Mouse (Mus musculus): ENCODE data around the gene Zc3h12c.

Gene Zc3h12c

GRCm38 (mm10) chr9:52167506-52167862, 888 bp downstream of the Zc3h12c start:
- in situ Hi-C loops (cut with MboI; ENCODE audit: unreplicated experiment in 2 of 2) = no loop called here

- in situ Hi-C loops (cut with MboI; ENCODE audit: unreplicated experiment in 2 of 2) = no loop called here
Observed at GRCm38 (mm10) chr9:52167084-52167483, 1.3 kb downstream of the Zc3h12c start.

DNA sequence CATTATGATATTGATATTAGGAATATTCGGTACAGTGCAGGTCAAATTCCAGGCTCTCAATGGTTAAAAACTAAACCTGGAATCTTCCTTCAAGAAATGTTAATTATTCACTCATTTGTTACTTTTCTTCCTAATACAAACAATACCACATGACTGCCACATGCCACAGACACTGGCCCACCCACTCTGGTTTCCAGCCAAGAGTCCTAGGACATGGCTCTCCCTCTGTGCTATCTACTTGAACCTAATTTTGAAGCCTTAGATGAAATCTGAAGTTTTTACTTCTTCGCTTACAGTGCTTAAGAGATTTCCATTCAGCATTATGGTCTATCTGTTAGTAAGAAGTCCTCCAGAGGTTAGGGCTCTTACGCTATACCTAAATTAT, 2.7 kb downstream of the Zc3h12c start:
- in situ Hi-C loops (cut with MboI; ENCODE audit: unreplicated experiment in 2 of 2) = no loop called here

DNA sequence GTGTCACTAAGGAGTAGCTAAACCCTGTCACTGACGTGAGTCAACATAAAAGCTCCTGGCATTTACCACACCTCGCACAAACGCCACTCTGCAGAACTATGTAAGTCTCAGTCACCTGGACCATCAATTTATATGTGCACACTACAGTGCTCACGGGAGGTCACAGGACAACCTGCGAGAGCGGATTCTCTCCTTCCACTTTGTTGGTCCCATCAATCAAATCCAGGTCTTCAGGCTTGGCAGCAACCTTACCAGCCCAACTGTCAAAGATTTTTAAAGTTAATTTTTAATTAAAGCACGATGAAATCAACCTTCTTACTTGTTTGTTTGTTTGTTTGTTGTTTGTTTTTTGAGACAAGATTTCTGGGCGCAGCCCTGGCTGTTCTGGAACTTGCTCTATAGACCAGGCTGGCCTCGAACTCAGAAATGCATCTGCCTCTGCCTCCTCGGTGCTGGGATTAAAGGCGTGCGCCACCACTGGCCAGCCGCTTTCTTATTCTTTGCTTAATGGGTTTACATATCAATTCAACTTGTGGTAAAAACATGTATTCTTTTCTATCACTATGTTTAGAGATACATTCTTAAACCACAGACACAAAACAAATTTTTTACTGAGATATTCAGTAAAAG, 3.2 kb downstream of the Zc3h12c start:
- in situ Hi-C loops (cut with MboI; ENCODE audit: unreplicated experiment in 2 of 2) = no loop called here

- in situ Hi-C loops (cut with MboI; ENCODE audit: unreplicated experiment in 2 of 2) = no loop called here
Observed at GRCm38 (mm10) chr9:52160512-52160911, 7.9 kb downstream of the Zc3h12c start.

- in situ Hi-C loops (cut with MboI; ENCODE audit: unreplicated experiment in 2 of 2) = no loop called here
Observed at GRCm38 (mm10) chr9:52158561-52158960, 9.8 kb downstream of the Zc3h12c start.

- in situ Hi-C loops (cut with MboI; ENCODE audit: unreplicated experiment in 2 of 2) = no loop called here
Observed at GRCm38 (mm10) chr9:52155417-52155816, 13.0 kb downstream of the Zc3h12c start.

DNA sequence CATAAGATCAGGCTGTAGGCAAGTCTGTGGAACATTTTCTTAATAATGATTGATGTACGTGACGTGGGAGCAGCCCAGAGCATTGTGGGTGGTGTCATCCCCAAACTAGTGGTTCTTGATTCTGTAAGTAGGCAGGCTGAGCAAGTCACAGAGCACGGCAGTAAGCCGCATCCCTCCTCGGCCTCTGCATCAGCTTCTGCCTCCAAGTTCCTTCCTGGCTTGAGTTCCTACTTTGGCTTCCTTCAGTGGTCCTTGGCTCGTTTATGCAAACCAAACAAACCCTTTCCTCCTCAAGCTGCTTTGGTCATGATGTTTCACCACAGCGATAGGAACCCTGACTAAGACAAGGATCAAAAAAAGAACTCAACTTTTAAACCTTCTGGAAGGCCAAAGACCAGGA, 14.1 kb downstream of the Zc3h12c start:
- in situ Hi-C loops (cut with MboI; ENCODE audit: unreplicated experiment in 2 of 2) = no loop called here

DNA sequence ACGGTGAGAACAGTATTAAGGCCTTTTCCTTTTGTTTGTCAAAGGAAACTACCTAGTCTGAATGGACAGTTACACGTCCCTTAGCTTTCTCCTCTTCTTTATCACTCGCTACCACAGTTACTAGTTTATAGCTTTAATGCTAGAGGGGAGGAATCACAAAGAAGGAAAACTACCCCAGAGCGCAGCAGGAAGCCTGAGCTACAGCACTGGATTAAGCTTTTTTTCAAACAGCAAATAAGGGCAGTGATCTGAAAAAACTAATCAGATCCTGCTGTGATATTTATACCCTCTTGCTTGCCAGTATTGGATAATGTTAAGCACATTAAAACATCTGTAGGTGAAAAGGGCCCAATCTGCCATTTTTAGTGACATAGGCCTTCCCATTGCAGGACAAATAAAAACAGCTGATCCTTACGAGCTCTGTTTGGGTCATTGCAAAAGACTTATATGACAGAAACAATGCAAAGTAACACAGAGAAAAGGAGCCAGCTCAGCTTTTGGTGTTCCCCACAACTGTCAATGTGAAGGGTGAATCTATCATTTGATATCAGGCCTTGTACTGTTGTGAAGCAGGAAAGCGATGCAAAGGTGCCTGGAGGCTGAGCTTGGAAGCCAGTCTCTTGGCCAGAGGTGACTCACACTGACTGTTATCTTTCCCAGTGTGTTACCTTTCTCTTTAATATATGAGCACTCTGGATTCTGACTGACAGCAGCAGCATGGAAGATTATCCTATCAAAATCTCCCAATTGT, 16.1 kb downstream of the Zc3h12c start:
- in situ Hi-C loops (cut with MboI; ENCODE audit: unreplicated experiment in 2 of 2) = no loop called here

DNA sequence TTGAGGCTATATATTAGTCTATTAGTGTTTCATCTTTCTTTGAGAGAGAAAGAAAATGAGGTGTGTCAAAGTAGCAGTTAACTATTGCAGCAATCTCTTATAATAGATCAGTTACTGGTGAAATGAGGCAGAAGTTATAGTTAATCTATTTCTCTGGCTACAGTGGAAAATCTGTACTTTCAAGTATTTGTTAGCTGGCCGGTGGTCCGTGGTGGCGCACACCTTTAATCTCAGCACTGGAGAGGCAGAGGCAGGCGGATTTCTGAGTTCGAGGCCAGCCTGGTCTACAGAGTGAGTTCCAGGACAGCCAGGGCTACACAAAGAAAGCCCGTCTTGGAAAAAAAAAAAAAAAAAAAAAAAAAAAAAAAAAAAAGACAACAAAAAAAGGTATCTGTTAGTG, 18.6 kb downstream of the Zc3h12c start:
- in situ Hi-C loops (cut with MboI; ENCODE audit: unreplicated experiment in 2 of 2) = no loop called here

- in situ Hi-C loops (cut with MboI; ENCODE audit: unreplicated experiment in 2 of 2) = no loop called here
Observed at GRCm38 (mm10) chr9:52149286-52149685, 19.1 kb downstream of the Zc3h12c start.

- in situ Hi-C loops (cut with MboI; ENCODE audit: unreplicated experiment in 2 of 2) = no loop called here
Observed at GRCm38 (mm10) chr9:52148831-52149230, 19.5 kb downstream of the Zc3h12c start.

GRCm38 (mm10) chr9:52148311-52148710, 20.1 kb downstream of the Zc3h12c start:
- in situ Hi-C loops (cut with MboI; ENCODE audit: unreplicated experiment in 2 of 2) = no loop called here

- in situ Hi-C loops (cut with MboI; ENCODE audit: unreplicated experiment in 2 of 2) = no loop called here
Observed at GRCm38 (mm10) chr9:52146241-52146640, 22.1 kb downstream of the Zc3h12c start.

DNA sequence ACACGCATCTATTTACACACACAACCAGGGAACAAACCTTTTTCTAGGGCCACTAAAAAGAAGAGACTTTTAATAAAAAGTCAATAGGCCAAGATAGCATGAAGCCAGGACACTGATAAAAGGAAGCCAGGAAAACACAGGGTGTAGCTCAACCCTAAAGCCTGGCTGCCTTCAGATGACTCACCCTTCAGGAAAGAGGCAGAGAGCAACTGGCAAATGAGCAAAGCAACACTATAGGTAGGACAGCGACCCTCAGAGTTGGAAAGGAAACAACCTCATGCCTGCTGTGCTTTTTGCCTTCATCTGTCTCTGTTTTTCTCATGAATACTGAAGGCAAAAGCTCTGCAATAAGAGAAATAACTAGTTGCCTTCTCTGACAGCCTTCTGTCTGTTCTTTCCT, 35.6 kb downstream of the Zc3h12c start:
- in situ Hi-C loops (cut with MboI; ENCODE audit: unreplicated experiment in 2 of 2) = no loop called here

DNA sequence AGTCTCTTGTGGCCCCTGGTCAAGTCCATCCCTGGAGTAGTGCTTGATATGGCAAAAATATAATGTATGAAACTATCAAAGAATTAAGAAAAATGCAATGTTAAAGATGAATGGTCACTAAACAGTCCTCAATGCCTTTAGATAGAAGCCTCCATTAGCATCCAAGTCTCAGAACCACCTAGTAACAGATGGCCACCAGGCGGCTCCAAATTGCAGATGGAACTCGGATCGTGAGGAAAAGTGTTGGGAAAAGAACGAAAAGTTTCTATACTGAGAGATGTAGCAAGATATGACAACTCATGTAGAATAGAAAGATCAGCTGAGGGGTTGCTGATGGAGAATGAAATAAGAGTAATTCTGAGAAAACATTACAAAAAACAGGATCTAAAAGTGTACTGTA, 38.0 kb downstream of the Zc3h12c start:
- in situ Hi-C loops (cut with MboI; ENCODE audit: unreplicated experiment in 2 of 2) = no loop called here

DNA sequence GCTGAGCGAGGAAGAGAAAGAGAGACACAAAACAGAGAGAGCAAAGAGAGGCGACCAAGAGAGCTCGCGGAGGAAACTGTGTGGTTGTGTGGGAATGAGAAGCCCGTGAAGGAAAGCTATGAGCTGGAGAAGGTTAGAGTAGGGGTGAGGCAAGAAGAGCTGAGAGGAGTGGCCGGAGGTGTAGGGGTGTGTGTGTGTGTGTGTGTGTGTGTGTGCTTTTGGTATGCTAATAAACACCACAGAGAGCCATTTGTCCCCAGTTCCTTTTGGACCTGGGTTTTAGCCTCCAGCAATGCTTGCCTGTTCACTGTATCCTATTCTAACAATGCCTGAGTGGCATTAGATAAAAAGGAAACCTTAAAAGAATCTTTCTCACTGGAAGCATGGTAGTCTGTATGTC, 43.1 kb downstream of the Zc3h12c start:
- in situ Hi-C loops (cut with MboI; ENCODE audit: unreplicated experiment in 2 of 2) = no loop called here

DNA sequence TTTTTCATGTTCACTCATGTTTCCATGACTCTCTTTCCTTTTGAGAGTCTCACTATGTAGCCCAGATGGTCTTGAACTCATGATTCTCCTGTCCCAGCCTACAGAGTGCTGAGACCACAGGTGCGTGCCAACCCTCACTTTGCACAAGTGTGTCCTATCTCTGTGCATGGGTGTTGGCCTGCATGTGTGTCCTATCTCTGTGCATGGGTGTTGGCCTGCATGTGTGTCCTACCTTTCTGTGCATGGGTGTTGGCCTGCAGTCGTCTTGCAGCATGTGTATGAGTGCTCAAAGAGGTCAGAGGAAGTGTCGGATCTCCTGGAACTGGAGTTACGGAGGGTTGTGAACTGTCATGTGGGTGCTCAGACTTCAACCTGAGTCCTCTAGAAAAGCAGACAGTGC, 49.2 kb downstream of the Zc3h12c start:
- in situ Hi-C loops (cut with MboI; ENCODE audit: unreplicated experiment in 2 of 2) = no loop called here

GRCm38 (mm10) chr9:52113091-52113490, 55.3 kb downstream of the Zc3h12c start:
- in situ Hi-C loops (cut with MboI; ENCODE audit: unreplicated experiment in 2 of 2) = no loop called here

GRCm38 (mm10) chr9:52110738-52111137, 57.6 kb downstream of the Zc3h12c start:
- in situ Hi-C loops (cut with MboI; ENCODE audit: unreplicated experiment in 2 of 2) = no loop called here

- in situ Hi-C loops (cut with MboI; ENCODE audit: unreplicated experiment in 2 of 2) = no loop called here
Observed at GRCm38 (mm10) chr9:52107161-52107560, 61.2 kb downstream of the Zc3h12c start.

- in situ Hi-C loops (cut with MboI; ENCODE audit: unreplicated experiment in 2 of 2) = no loop called here
Observed at GRCm38 (mm10) chr9:52105423-52105822, 62.9 kb downstream of the Zc3h12c start.

GRCm38 (mm10) chr9:52104225-52104615, 64.2 kb downstream of the Zc3h12c start:
- in situ Hi-C loops (cut with MboI; ENCODE audit: unreplicated experiment in 2 of 2) = no loop called here
